Mouse (Mus musculus) lung, postnatal 4 days (tissue): ENCODE measurements at regions not wholly inside any gene's neighbourhood (a gene's known extent, or its start where the extent isn't known, plus 50 kb on each side); places are given as distances from the start of the nearest gene placed in this dataset.
A peak's percentile ranks its signal among the peaks of the same experiment; 100 is the strongest.

Experiments
- DNase-seq, 2 experiments: peaks; one replicate each; pipeline ENCODE4 v3.0.0; 2021

DNA sequence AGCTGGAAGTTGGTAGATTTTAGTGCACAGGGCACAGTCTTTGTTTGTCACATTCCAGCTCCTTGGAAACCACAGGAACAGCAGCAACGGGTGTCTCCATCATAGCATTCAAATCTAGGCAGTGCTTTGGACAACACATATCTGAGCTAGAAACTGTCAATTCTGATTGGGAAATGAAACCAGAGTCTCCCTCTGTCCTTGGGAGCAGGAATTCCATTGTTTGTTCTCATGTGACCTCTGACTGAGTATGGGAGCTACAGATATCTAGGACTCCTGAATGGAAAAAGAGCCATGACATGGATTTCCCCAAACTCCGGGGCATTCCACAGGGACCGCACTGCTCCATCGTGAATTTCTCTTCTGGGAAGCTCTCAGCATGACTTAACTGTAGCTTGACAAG, 205.5 kb upstream of the Rasgrp1 start:
- no peak for DNase-seq

DNA sequence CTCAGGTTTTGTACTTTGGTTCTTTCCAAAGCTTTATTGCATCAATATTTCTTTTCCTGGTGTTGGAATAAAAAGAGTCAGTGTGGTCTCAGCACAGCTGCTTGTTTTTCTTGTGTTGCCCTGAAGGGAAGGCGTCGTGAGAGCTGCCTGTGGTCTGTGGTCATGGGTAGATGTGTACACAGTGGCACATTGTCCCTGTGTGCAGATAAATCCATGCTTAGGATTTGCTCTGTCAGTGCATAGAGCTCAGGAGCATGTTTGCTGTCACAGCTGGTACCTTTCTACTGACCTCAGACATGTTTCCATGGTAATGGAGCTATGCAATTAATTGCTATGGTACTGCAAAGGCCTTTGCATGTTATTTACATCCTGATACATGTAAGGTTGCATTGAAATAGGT, 213.5 kb upstream of the Rasgrp1 start:
- no peak for DNase-seq

GRCm38 (mm10) chr2:117570987-117571386, 228.2 kb upstream of the Rasgrp1 start:
- no peak for DNase-seq

GRCm38 (mm10) chr2:117587381-117587780, 244.6 kb upstream of the Rasgrp1 start:
- peak; percentile 14 to 60 for DNase-seq

GRCm38 (mm10) chr2:117595028-117595427, 252.2 kb upstream of the Rasgrp1 start:
- no peak for DNase-seq

- no peak for DNase-seq
These were observed 254.8 kb upstream of the Rasgrp1 start for GRCm38 (mm10) chr2:117597573-117597972.

- no peak for DNase-seq
These were observed 272.0 kb upstream of the Rasgrp1 start for GRCm38 (mm10) chr2:117614772-117615171.

GRCm38 (mm10) chr2:117618063-117618462, 275.3 kb upstream of the Rasgrp1 start:
- DNase-seq: no peak

DNA sequence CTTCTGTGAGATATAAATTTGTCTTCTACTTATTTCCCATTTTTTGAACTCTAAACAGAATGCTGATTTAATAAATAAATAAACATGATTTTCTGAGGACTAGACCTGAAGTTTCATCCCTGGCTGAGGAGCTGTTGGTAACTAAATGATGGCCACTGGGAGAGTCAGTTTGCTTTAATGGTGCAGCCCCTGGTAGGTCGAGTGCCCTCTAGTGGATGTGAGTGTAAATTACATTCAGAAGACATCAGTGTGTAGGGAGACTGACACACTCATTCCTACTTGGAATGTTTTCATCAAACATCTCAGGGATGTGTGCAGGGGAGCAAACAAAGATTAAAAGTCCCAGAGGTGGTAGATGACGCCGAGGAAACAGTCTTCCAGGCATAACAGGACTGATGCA, 281.2 kb upstream of the Rasgrp1 start:
- DNase-seq: peak in 1 of 2 experiments; percentile 9

DNA sequence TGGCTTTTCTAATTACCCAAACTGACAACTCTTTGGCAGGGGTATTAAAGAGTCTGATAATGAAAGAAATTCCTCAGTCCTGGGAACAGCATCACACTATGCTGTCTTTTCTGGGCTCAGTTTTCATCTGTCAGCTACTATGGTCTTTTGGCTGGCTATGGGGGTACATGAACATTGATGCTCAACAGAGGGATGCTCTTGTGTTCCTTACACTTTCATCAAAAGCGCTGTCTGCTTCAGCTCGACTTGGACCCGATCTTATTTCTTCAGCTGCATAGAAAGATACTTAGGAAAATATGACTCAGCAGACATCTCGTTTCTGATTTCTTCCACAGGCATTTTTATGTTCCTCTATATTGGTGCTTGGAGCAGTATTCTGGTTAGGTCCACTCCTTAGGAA, 292.1 kb upstream of the Rasgrp1 start:
- DNase-seq: no peak

- DNase-seq: no peak
These were observed 294.6 kb upstream of the Rasgrp1 start for GRCm38 (mm10) chr2:117637397-117637796.

DNA sequence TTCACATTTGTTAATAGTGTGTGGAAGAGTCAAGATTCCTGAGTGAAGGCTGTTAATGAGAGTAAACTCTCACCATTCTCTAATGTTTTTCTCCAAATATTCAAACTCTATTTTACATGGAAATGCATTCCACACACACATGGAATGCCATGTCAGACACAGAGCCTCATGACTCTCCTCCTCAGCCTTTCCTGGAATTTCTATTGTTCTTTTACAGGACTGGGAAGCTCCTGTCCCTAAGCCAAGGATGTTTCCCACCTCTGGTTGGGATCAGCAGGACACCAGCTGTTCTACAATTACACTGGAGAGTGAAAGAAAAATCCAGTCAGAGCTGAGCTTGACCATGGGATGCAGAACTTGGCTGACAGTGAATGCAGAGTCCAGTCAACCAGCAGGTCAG, 309.3 kb upstream of the Rasgrp1 start:
- DNase-seq: no peak

GRCm38 (mm10) chr2:117652647-117653046, 309.8 kb upstream of the Rasgrp1 start:
- no peak for DNase-seq

DNA sequence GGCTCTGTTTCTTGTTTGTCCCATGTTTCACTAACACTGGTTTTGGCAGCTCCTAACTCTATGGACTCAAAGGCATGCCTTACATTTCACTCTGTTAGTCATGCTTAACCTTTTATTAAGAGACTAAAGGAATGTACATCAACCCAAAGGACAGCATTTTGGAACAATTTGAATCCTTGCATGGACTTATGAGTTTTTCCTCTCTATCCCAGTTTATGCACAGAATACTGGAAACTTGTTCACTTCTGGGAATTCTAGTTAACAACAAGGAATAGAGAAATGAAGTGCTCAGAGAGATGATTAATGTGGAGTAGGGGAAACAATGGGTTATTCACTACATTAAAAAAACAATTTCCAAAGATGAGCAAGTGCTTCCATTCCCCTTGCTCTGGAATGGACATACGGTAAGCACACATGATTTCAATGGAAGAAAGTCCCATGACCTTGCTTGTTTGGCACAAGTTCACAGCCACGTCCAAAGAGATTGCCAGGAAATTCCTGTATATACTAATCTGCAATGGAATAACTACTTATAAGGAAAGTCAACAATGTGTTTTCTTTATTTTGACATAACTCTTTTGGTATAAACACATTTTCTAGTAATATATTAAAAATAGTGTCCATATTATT, 313.9 kb upstream of the Rasgrp1 start:
- DNase-seq: no peak

DNA sequence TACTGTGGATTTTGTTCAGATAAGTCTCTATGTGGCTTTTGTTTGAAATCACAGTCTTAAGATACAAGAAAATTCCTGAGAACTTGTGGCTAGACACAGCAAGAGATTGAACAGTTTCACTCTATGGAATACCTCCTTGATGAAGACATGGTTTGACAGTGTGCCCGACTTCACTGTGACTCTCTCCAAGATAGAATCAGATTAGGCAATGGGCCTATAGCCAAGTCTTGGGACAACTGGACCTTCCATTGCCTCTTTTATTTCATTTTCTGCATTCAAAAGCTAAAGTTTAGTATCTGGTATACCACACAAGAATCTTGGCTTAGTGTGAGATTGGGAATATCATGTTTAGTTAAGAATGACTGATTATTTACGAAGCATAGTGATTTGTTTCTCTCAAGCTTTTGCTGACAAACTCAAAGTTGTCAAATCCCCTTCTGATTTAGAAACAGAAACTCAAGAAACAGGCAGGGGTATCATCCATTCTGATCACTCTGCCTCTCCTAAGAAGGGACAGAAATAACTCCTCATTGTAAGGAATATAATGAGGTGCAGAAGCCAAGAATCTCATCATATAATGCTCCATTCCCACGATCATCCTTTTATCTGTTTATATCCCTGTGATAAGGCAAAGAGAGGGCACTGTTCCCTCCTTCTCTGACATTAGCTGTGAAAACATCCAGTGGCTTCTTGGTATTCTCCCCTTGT, 317.6 kb upstream of the Rasgrp1 start:
- no peak for DNase-seq

DNA sequence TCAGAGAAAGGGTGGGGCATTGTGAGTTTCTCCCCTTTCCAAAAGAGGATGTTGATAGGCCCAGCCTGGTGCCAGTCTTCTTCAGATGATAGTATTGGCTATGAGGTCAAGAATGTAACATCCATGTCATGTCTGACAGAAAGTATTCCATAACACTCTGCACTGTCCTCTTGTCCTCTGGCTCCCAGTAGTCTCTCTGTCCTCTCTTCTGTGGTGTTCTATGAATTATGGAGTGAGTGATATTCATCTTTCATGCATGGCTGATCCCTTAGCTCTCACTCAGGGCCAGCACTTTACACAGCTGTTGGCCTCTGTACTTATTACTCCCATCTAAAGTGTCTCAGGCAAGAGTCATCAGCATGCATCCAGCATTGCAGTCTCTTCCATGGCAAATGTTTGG, 319.9 kb upstream of the Rasgrp1 start:
- DNase-seq: no peak

- no peak for DNase-seq
These were observed 323.7 kb upstream of the Rasgrp1 start for GRCm38 (mm10) chr2:117666528-117666927.

- DNase-seq: no peak
These were observed 325.3 kb upstream of the Rasgrp1 start for GRCm38 (mm10) chr2:117668137-117668536.

- no peak for DNase-seq
These were observed 332.1 kb upstream of the Rasgrp1 start for GRCm38 (mm10) chr2:117674877-117675276.

GRCm38 (mm10) chr2:117678650-117679049, 335.8 kb upstream of the Rasgrp1 start:
- no peak for DNase-seq

GRCm38 (mm10) chr2:117685836-117686453, 343.1 kb upstream of the Rasgrp1 start:
- peak; percentile 61 to 82 for DNase-seq

- peak; percentile 64 to 84 for DNase-seq
These were observed 350.7 kb upstream of the Rasgrp1 start for GRCm38 (mm10) chr2:117693537-117693936.

GRCm38 (mm10) chr2:117710173-117710813, 367.5 kb upstream of the Rasgrp1 start:
- DNase-seq: peak; percentile 42 to 57

DNA sequence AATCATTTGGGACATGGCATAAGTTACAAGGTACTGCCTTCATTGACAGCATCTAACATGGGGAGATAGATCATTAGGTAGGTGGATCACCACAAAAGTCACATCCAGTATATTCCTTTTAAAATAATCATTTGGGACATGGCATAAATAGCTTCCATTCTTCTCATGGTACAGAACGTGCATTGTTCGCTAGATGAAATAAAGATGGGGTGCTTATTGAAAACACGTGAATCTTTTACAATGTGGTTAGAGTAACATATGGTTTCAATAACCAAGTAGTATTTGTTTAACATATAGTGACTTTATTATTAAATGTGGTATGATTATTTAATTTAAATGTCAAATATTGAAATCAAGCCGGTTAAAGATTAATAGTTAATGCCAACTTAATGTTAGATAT, 381.3 kb upstream of the Rasgrp1 start:
- no peak for DNase-seq
